Mouse (Mus musculus): ENCODE measurements around the gene Nrxn2. TPM values are rescaled to one million over a fixed set of nuclear protein-coding genes. Genes with fewer than 3 reads are reported as not detected.
A peak's percentile ranks its signal among the peaks of the same experiment; 100 is the strongest.

Gene Nrxn2
- polyA plus RNA-seq, 1 experiment from 2014 or later: 28.1 TPM

DNA sequence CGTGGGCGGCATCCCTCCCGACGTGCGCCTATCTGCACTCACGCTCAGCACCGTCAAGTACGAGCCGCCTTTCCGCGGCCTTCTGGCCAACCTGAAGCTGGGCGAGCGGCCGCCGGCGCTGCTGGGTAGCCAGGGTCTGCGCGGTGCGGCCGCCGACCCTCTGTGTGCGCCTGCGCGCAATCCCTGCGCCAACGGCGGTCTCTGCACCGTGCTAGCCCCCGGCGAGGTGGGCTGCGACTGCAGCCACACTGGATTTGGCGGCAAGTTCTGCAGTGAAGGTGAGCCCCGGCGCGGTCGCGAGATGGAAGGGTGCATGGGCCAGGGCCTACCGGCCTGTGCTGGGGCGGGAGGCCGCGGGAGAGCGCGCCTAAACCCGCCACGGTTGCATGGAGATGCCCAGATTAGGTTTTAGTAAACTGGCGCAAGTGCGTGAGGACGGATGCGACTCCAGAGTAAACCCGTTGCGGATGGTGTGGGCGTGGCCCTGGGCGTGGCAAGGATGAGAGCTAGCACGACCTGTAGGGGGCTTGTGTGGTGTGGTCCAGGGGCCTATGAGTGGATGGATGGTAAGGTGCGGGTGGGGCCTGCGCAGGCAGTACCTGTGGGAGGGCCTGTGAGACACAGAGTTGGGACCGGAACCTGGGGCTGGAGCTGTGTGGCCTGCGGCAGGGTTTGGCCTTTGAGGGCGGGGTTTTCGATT is 10.1 kb downstream of the Nrxn2 start:
- 2% methylated on average over 54 of the region's 60 CpGs for WGBS
- no peaks in the 10 kb centered on the region for H3K9me3 ChIP-seq (ENCODE audit: control insufficient read depth, low read length)
- peak overlapping the region; percentile 37 for H3K4me3 ChIP-seq (replicated peaks; ENCODE audit: low read length)
- peak overlapping the region; percentile 53 for H3K9ac ChIP-seq (replicated peaks; ENCODE audit: low read depth, low read length)
- H3K4me1 ChIP-seq (replicated peaks; ENCODE audit: control insufficient read depth, insufficient read depth, low read length): peaks cover 74% of the 10 kb centered on the region
- peaks cover 11% of the 10 kb centered on the region; the same call in 1 of the 2 replicates for H3K27me3 ChIP-seq (replicated peaks; ENCODE audit: control insufficient read depth, insufficient read depth, low read length)
- no peaks in the 10 kb centered on the region for H3K36me3 ChIP-seq (ENCODE audit: control insufficient read depth, insufficient read depth)
- H3K4me2 ChIP-seq (ENCODE audit: low read length): peak overlapping the region; percentile 63
- ATAC-seq: peak; percentile 22; the same call in 1 of the 2 replicates
- no peak overlapping the region for H3K27ac ChIP-seq (ENCODE audit: low read length)

DNA sequence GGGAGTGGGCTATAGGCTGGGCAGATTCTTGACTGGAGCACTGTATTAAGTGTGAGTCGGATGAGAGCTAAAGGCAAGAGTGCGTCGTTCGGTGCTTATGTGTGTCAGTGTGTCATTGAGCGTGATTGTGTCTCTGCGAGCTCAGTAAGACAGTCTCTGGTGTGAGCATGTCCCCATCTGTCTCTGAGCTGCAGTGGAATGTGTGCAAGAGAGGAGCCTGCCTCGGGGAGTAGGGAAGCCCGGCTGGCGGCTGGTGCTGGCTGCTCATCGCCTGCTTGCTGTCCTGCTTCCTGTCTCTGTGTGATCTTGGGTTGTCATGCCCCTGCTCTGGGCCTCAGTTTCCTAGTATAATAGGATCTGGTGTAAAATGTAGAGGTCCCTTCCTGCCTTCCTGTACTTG is 24.5 kb downstream of the Nrxn2 start:
- WGBS: 65% methylated on average over 10 of the region's 10 CpGs
- no peak overlapping the region for H3K9ac ChIP-seq (replicated peaks; ENCODE audit: low read depth, low read length)
- no peak for ATAC-seq
- no peaks in the 10 kb centered on the region for H3K27me3 ChIP-seq (replicated peaks; ENCODE audit: control insufficient read depth, insufficient read depth, low read length)
- H3K4me1 ChIP-seq (replicated peaks; ENCODE audit: control insufficient read depth, insufficient read depth, low read length): peaks cover 48% of the 10 kb centered on the region
- H3K27ac ChIP-seq (ENCODE audit: low read length): no peak overlapping the region
- H3K9me3 ChIP-seq (ENCODE audit: control insufficient read depth, low read length): no peaks in the 10 kb centered on the region
- no peak overlapping the region for H3K4me3 ChIP-seq (replicated peaks; ENCODE audit: low read length)
- no peaks in the 10 kb centered on the region for H3K36me3 ChIP-seq (ENCODE audit: control insufficient read depth, insufficient read depth)
- no peak overlapping the region for H3K4me2 ChIP-seq (ENCODE audit: low read length)

- ATAC-seq: peak; percentile 88
- Histone ChIP-seq H3K9ac (replicated peaks; ENCODE audit: low read depth, low read length) (peak overlapping the region; percentile 43), H3K4me3 (replicated peaks; ENCODE audit: low read length) (no peak overlapping the region), H3K4me2 (ENCODE audit: low read length) (peak overlapping the region; percentile 42), H3K9me3 (ENCODE audit: control insufficient read depth, low read length) (no peaks in the 10 kb centered on the region), H3K27ac (ENCODE audit: low read length) (peak overlapping the region; percentile 64), H3K36me3 (ENCODE audit: control insufficient read depth, insufficient read depth) (no peaks in the 10 kb centered on the region), H3K4me1 (replicated peaks; ENCODE audit: control insufficient read depth, insufficient read depth, low read length) (peaks cover 52% of the 10 kb centered on the region), H3K27me3 (replicated peaks; ENCODE audit: control insufficient read depth, insufficient read depth, low read length) (no peaks in the 10 kb centered on the region)
- 5% methylated on average over 10 of the region's 10 CpGs for WGBS
Measured at GRCm38 (mm10) chr19:6445761-6446423, 27.4 kb downstream of the Nrxn2 start.

GRCm38 (mm10) chr19:6446736-6447437 is 28.4 kb downstream of the Nrxn2 start:
- 0 out of 2 replicates have a peak overlapping the region, but pooled peaks have one; percentile 23 for H3K9ac ChIP-seq (replicated peaks; ENCODE audit: low read depth, low read length)
- no peak overlapping the region for H3K4me2 ChIP-seq (ENCODE audit: low read length)
- peaks cover 56% of the 10 kb centered on the region for H3K4me1 ChIP-seq (replicated peaks; ENCODE audit: control insufficient read depth, insufficient read depth, low read length)
- H3K36me3 ChIP-seq (ENCODE audit: control insufficient read depth, insufficient read depth): no peaks in the 10 kb centered on the region
- H3K9me3 ChIP-seq (ENCODE audit: control insufficient read depth, low read length): no peaks in the 10 kb centered on the region
- H3K27me3 ChIP-seq (replicated peaks; ENCODE audit: control insufficient read depth, insufficient read depth, low read length): no peaks in the 10 kb centered on the region
- no peak overlapping the region for H3K4me3 ChIP-seq (replicated peaks; ENCODE audit: low read length)
- 39% methylated on average over 7 of the region's 7 CpGs for WGBS
- peak overlapping the region; percentile 64; the same call in 1 of the 2 replicates for H3K27ac ChIP-seq (ENCODE audit: low read length)
- ATAC-seq: no peak

DNA sequence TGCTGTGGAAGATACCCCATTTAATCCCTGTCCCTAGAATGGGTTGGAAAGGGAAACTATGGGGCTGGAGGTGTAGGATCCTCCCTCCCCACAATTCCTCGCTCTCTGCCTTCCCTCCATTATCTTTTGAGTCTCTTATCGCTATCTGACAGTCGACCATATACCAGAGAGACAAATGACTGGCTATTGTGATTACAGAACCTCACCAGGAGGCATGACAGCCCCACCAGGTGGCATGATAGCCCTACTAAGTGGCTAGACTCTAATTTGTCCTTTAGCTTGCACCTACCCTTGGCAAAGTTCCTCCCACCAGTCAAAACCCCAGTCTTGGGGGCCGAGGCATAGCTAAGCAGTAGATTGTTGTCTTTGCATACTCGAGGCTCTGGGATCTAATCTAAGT is 30.2 kb downstream of the Nrxn2 start:
- H3K9ac ChIP-seq (replicated peaks; ENCODE audit: low read depth, low read length): peak overlapping the region; percentile 20
- no peaks in the 10 kb centered on the region for H3K36me3 ChIP-seq (ENCODE audit: control insufficient read depth, insufficient read depth)
- H3K27ac ChIP-seq (ENCODE audit: low read length): peak overlapping the region; percentile 13; the same call in 1 of the 2 replicates
- no peaks in the 10 kb centered on the region for H3K9me3 ChIP-seq (ENCODE audit: control insufficient read depth, low read length)
- H3K27me3 ChIP-seq (replicated peaks; ENCODE audit: control insufficient read depth, insufficient read depth, low read length): no peaks in the 10 kb centered on the region
- peak overlapping the region; percentile 38 for H3K4me2 ChIP-seq (ENCODE audit: low read length)
- no peak overlapping the region for H3K4me3 ChIP-seq (replicated peaks; ENCODE audit: low read length)
- ATAC-seq: no peak
- peaks cover 64% of the 10 kb centered on the region for H3K4me1 ChIP-seq (replicated peaks; ENCODE audit: control insufficient read depth, insufficient read depth, low read length)
- 55% methylated on average over 5 of the region's 5 CpGs for WGBS

GRCm38 (mm10) chr19:6449841-6450240 is 31.3 kb downstream of the Nrxn2 start:
- Histone ChIP-seq H3K4me1 (replicated peaks; ENCODE audit: control insufficient read depth, insufficient read depth, low read length) (peaks cover 68% of the 10 kb centered on the region), H3K27me3 (replicated peaks; ENCODE audit: control insufficient read depth, insufficient read depth, low read length) (no peaks in the 10 kb centered on the region), H3K36me3 (ENCODE audit: control insufficient read depth, insufficient read depth) (no peaks in the 10 kb centered on the region), H3K9ac (replicated peaks; ENCODE audit: low read depth, low read length) (no peak overlapping the region), H3K9me3 (ENCODE audit: control insufficient read depth, low read length) (no peaks in the 10 kb centered on the region), H3K27ac (ENCODE audit: low read length) (no peak overlapping the region), H3K4me3 (replicated peaks; ENCODE audit: low read length) (no peak overlapping the region), H3K4me2 (ENCODE audit: low read length) (no peak overlapping the region)
- ATAC-seq: no peak
- 71% methylated on average over 7 of the region's 7 CpGs for WGBS

- Histone ChIP-seq H3K9me3 (ENCODE audit: control insufficient read depth, low read length) (no peaks in the 10 kb centered on the region), H3K27ac (ENCODE audit: low read length) (peak overlapping the region; percentile 20; the same call in 1 of the 2 replicates), H3K4me1 (replicated peaks; ENCODE audit: control insufficient read depth, insufficient read depth, low read length) (peaks cover 46% of the 10 kb centered on the region), H3K4me2 (ENCODE audit: low read length) (no peak overlapping the region), H3K36me3 (ENCODE audit: control insufficient read depth, insufficient read depth) (no peaks in the 10 kb centered on the region), H3K4me3 (replicated peaks; ENCODE audit: low read length) (no peak overlapping the region), H3K27me3 (replicated peaks; ENCODE audit: control insufficient read depth, insufficient read depth, low read length) (no peaks in the 10 kb centered on the region), H3K9ac (replicated peaks; ENCODE audit: low read depth, low read length) (no peak overlapping the region)
- 13% methylated on average over 6 of the region's 6 CpGs for WGBS
- peak; percentile 84 for ATAC-seq
Measured at GRCm38 (mm10) chr19:6452030-6452494, 33.5 kb downstream of the Nrxn2 start.

DNA sequence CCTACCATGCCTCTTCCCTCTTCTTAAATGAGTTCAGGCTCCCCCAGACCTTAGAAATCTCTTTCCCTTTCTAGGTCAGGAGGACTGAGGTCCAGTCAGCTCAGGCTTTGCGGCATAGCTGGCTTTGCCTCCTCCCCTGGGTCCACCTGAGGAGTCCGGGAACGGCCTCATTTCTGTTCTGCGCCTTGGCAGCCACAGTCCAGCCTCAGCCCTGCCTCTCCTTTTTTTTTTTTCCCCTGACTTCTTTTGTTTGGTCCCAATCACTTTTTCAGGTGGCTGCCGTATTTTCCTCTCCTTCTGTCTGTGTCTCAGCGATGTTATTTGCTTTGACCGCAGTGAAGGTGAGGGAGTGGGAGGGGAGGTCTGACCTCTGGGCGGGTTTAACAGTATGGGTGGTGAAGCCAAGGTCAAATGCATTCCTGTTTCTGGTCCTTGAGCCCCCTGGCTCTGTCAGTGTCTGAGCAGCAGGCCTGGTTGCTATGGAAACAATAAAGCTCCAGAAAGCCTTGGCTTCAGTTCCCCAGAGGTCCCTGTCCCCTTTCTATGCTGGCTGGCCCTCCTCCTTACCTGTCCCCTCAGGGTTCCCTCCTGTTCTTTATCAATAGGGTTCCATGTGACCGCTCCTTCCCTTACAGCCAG is 34.3 kb downstream of the Nrxn2 start:
- Histone ChIP-seq H3K27me3 (replicated peaks; ENCODE audit: control insufficient read depth, insufficient read depth, low read length) (no peaks in the 10 kb centered on the region), H3K4me3 (replicated peaks; ENCODE audit: low read length) (no peak overlapping the region), H3K9ac (replicated peaks; ENCODE audit: low read depth, low read length) (no peak overlapping the region), H3K27ac (ENCODE audit: low read length) (peak overlapping the region; percentile 61), H3K36me3 (ENCODE audit: control insufficient read depth, insufficient read depth) (peaks cover 4% of the 10 kb centered on the region), H3K9me3 (ENCODE audit: control insufficient read depth, low read length) (no peaks in the 10 kb centered on the region), H3K4me1 (replicated peaks; ENCODE audit: control insufficient read depth, insufficient read depth, low read length) (peaks cover 39% of the 10 kb centered on the region), H3K4me2 (ENCODE audit: low read length) (no peak overlapping the region)
- 57% methylated on average over 9 of the region's 9 CpGs for WGBS
- ATAC-seq: no peak
